27 mouse cellular contexts compared by ENCODE assay signal in genomic region chr13:53156282-53156681, GRCm38 (mm10).
DNase-seq lines count a peak whose midpoint lies in the region; ATAC-seq and TF ChIP-seq lines count a peak whose summit lies in the region.
"Had no signal": no experiment of that assay in that cellular context is flagged by ENCODE, and none has a peak within 500 bp of the region (broad histone marks: within the 10 kb centered on the region; RNA-seq: fewer than 3 reads in every experiment).

No protein-coding gene starts in this region.

- WGBS in heart, embryonic 10.5 days, result 39% methylated on average over 6 of the region's 6 CpGs
- WGBS in heart, embryonic 15.5 days, result 46% methylated on average over 6 of the region's 6 CpGs
- WGBS in lung, embryonic 16.5 days, result 63% methylated on average over 6 of the region's 6 CpGs
- WGBS in stomach, postnatal 0 days, result 74% methylated on average over 6 of the region's 6 CpGs

- no peaks in the 10 kb centered on the region for H3K9me3 ChIP-seq in heart, embryonic 10.5 days
- H3K9me3 ChIP-seq in heart, embryonic 15.5 days (replicated peaks), result no peaks in the 10 kb centered on the region
- no peaks in the 10 kb centered on the region for H3K9me3 ChIP-seq in lung, embryonic 16.5 days (ENCODE audit: control insufficient read depth, low read length)
- no peaks in the 10 kb centered on the region for H3K9me3 ChIP-seq in stomach, postnatal 0 days (ENCODE audit: control insufficient read depth, low read length)
- H3K9me3 ChIP-seq: embryonic facial prominence, embryonic 13.5 days; limb, embryonic 13.5 days had no signal

- no peaks in the 10 kb centered on the region for H3K36me3 ChIP-seq in heart, embryonic 10.5 days
- H3K36me3 ChIP-seq in heart, embryonic 15.5 days, result no peaks in the 10 kb centered on the region
- no peaks in the 10 kb centered on the region for H3K36me3 ChIP-seq in lung, embryonic 16.5 days (ENCODE audit: control insufficient read depth, insufficient read depth, low read length)
- no peaks in the 10 kb centered on the region for H3K36me3 ChIP-seq in stomach, postnatal 0 days (ENCODE audit: control insufficient read depth, insufficient read depth, low read length)
- H3K36me3 ChIP-seq: embryonic facial prominence, embryonic 13.5 days; G1E; limb, embryonic 13.5 days had no signal

- intact Hi-C loops in heart, postnatal 36 days (cut with DNase I), result no loop called here

- H3K27ac ChIP-seq in heart, embryonic 10.5 days, result peak overlapping the region; percentile 91
- peak overlapping the region; percentile 92 for H3K27ac ChIP-seq in heart, embryonic 15.5 days
- no peak overlapping the region for H3K27ac ChIP-seq in lung, embryonic 16.5 days (ENCODE audit: low read length)
- peak overlapping the region; percentile 74 for H3K27ac ChIP-seq in stomach, postnatal 0 days (replicated peaks)
- H3K27ac ChIP-seq: embryonic facial prominence, embryonic 13.5 days had no signal

- peak; percentile 88 for DNase-seq in heart, embryonic 10.5 days (ENCODE audit: low spot score)
- no peak for DNase-seq in heart, postnatal 36 days
- no peak for DNase-seq in heart, adult 18-20 months
- DNase-seq in lung, postnatal 36 days, result no peak
- DNase-seq in stomach, postnatal 0 days (ENCODE audit: low spot score), result no peak
- DNase-seq in cerebellum, postnatal 14 days, result no peak
- DNase-seq: adrenal gland, postnatal 10 days; cerebellum, adult 11-12 months; cerebellum, adult 9-11 months; forebrain, postnatal 0 days; kidney, adult 11 months; kidney, postnatal 14 days; layer of hippocampus, adult 9-11 months; lung, postnatal 10 days; midbrain, embryonic 14.5 days; retina, postnatal 1 day; right cerebral cortex, postnatal 14 days; thymus, adult 2 months; thymus, postnatal 36 days had no signal

- ATAC-seq in heart, embryonic 15.5 days (replicated peaks; ENCODE audit: insufficient number of reproducible peaks, insufficient read depth, low FRiP score, low read depth), result peak; percentile 65; the same call in 1 of the 2 replicates
- ATAC-seq in lung, embryonic 16.5 days (ENCODE audit: low read depth), result peak; percentile 6; the same call in 1 of the 2 replicates
- no peak for ATAC-seq in stomach, postnatal 0 days (ENCODE audit: low FRiP score, low TSS enrichment)
- ATAC-seq: forebrain, postnatal 0 days; hindbrain, embryonic 16.5 days; Patski had no signal

- no peak for TF ChIP-seq EP300 in stomach, postnatal 0 days (optimal IDR thresholded peaks at IDR 0.05)

- peaks cover 81% of the 10 kb centered on the region for H3K4me1 ChIP-seq in heart, embryonic 10.5 days
- H3K4me1 ChIP-seq in heart, embryonic 15.5 days (replicated peaks), result peaks cover 68% of the 10 kb centered on the region
- H3K4me1 ChIP-seq in lung, embryonic 16.5 days (replicated peaks; ENCODE audit: control insufficient read depth, insufficient read depth, low read length), result peaks cover 37% of the 10 kb centered on the region
- peaks cover 13% of the 10 kb centered on the region for H3K4me1 ChIP-seq in stomach, postnatal 0 days (replicated peaks; ENCODE audit: control insufficient read depth, insufficient read depth)

- no peak overlapping the region for H3K9ac ChIP-seq in heart, embryonic 15.5 days
- no peak overlapping the region for H3K9ac ChIP-seq in lung, embryonic 16.5 days (ENCODE audit: low read length)
- H3K9ac ChIP-seq in stomach, postnatal 0 days (ENCODE audit: low read length), result no peak overlapping the region
- H3K9ac ChIP-seq: embryonic facial prominence, embryonic 13.5 days; forebrain, postnatal 0 days had no signal

- no peak for TF ChIP-seq CTCF in stomach, postnatal 0 days (IDR thresholded peaks at IDR 0.05; ENCODE audit: low read depth)

- H3K27me3 ChIP-seq in heart, embryonic 10.5 days (ENCODE audit: insufficient read depth, poor library complexity, severe bottlenecking), result no peaks in the 10 kb centered on the region
- no peaks in the 10 kb centered on the region for H3K27me3 ChIP-seq in heart, embryonic 15.5 days
- H3K27me3 ChIP-seq in lung, embryonic 16.5 days (ENCODE audit: control insufficient read depth, insufficient read depth, low read depth, low read length), result no peaks in the 10 kb centered on the region
- H3K27me3 ChIP-seq in stomach, postnatal 0 days (ENCODE audit: control insufficient read depth, insufficient read depth, low read length), result no peaks in the 10 kb centered on the region
- H3K27me3 ChIP-seq: embryonic facial prominence, embryonic 13.5 days; limb, embryonic 13.5 days had no signal

- 0 out of 2 replicates have a peak overlapping the region, but pooled peaks have one; percentile 23 for H3K4me2 ChIP-seq in heart, embryonic 15.5 days
- no peak overlapping the region for H3K4me2 ChIP-seq in lung, embryonic 16.5 days (ENCODE audit: low read depth, low read length)
- no peak overlapping the region for H3K4me2 ChIP-seq in stomach, postnatal 0 days (replicated peaks; ENCODE audit: low read depth)
- H3K4me2 ChIP-seq: embryonic facial prominence, embryonic 13.5 days; limb, embryonic 13.5 days; liver, embryonic 11.5 days had no signal

- no peak overlapping the region for H3K4me3 ChIP-seq in heart, embryonic 10.5 days
- no peak overlapping the region for H3K4me3 ChIP-seq in heart, embryonic 15.5 days
- H3K4me3 ChIP-seq in lung, embryonic 16.5 days (ENCODE audit: low read length), result no peak overlapping the region
- no peak overlapping the region for H3K4me3 ChIP-seq in stomach, postnatal 0 days (ENCODE audit: low read depth, low read length)
- H3K4me3 ChIP-seq: embryonic facial prominence, embryonic 13.5 days; limb, embryonic 13.5 days had no signal
